Mouse (Mus musculus): ENCODE data around the gene Pld6. TPM values are rescaled to one million over a fixed set of nuclear protein-coding genes. Genes with fewer than 3 reads are reported as not detected.
A peak's percentile ranks its signal among the peaks of the same experiment; 100 is the strongest.

The Pld6 gene
- total and polyA plus RNA-seq, 3 experiments = 3.1 to 5.5 TPM; not detected in 1

DNA sequence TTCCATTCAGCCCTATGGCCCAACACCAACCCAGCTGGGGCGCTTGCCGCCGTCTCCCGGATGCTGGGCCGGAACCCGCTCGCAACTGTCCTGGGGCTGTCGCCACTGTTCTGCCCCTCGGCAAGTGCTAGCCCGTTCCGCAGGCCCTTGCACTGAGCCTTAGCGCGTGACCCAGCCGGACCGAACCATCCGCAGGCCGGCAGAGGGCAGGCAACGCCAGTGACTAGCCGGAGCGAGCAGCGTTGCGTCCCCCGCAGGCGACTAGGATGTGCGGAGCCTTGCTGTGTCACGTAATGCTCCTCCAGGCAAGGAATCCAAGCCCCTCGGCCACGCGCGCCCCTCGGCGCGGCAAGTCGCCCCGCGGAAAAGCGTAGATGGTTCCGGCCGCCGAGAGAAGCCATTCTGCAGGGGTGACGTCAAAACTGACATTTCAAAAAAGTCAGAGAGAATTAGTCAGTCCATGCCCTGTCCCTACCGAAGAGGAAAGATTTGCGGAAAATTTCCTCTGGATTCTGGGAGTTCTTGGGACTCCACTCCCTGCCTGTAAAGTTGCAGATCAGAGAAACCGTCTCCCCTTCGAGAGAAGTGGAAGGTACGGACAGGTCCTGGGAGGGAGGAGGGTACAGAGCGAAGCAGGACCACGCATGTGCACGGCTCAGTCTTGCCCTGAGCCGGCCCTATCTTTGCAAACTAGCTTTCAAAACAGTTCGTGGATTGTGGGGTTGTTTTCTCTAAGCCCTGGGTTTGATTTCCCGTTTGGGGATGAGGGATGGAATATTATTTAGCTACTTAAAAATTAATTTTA is 22.4 kb upstream of the Pld6 start, which contains the start of gene Flcn (continued):
- TF ChIP-seq USF1 (IDR thresholded peaks at IDR 0.05; ENCODE audit: low read depth, low read length) (peak; percentile 83), TBP (IDR thresholded peaks at IDR 0.05; ENCODE audit: low read depth, low read length) (peak; percentile 88), EP300 (IDR thresholded peaks at IDR 0.05; ENCODE audit: low read depth in 1 of 2, low read length in 2 of 2) (peak in 1 of 2 experiments; percentile 8; a peak in 1 of 4 replicates), USF2 (IDR thresholded peaks at IDR 0.05; ENCODE audit: borderline replicate concordance in 1 of 2, insufficient read depth in 1 of 2, low read depth in 1 of 2, low read length in 2 of 2) (0 out of 4 replicates have a peak, but pooled peaks of 1 of the 2 experiments have one; percentile 28)

DNA sequence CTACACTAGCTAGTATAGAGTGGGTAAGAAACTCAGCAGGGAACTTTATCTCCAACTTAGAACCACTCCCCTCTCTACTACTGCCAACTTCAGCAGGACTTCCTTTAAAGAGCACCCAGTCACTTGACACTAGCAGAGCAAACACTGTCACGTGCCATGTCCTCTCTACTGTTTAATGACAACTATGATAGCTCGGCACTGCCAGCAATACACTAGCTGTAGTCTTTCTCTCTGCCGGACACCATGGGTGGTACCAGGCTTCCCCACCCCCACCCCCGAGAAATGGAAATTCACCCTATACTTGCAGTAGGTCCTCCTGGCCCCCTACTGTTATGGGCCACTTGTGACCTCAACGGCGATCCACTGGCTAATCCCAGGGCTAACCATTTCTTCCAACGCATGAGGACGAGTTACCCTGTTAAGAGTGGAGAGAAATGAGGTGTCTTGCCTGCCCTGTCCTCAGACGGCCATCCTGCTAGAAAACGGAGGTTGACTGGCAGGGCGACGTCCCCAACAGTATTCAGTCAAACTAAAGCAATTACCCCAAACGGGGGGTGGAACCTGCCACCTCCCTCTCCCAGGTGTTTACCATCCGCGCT is 21.7 kb upstream of the Pld6 start:
- Histone ChIP-seq H3K27ac (ENCODE audit: control insufficient read depth, low read depth, low read length) (peak overlapping the region; percentile 94), H3K4me1 (ENCODE audit: control insufficient read depth in 1 of 2, insufficient read depth in 2 of 2, low read length in 2 of 2) (peaks cover 3 to 12% of the 10 kb centered on the region in 2 experiments; a peak in 3 of 4 replicates), H3K9ac (ENCODE audit: control insufficient read depth, low read depth, low read length, poor library complexity, severe bottlenecking) (peak overlapping the region; percentile 96), H3K9me3 (replicated peaks; ENCODE audit: insufficient read depth, low read length) (no peaks in the 10 kb centered on the region), H3K36me3 (ENCODE audit: control insufficient read depth in 1 of 2, insufficient read depth in 2 of 2, low read length in 2 of 2) (peaks cover under 1 to 7% of the 10 kb centered on the region in 2 experiments), H3K27me3 (ENCODE audit: control insufficient read depth in 1 of 2, insufficient read depth in 2 of 2, low read length in 2 of 2) (no peaks in the 10 kb centered on the region), H3K4me3 (ENCODE audit: control insufficient read depth in 1 of 2, insufficient read depth in 1 of 2, low read depth in 2 of 2, low read length in 2 of 2) (peak overlapping the region; percentile 64 to 88), H3K79me2 (ENCODE audit: control insufficient read depth, insufficient read depth, low read length, poor library complexity) (peaks cover 17% of the 10 kb centered on the region)
- peak; percentile 95 for DNase-seq (ENCODE audit: low read depth, low spot score)
- TF ChIP-seq JUND (IDR thresholded peaks at IDR 0.05; ENCODE audit: low read depth, low read length) = no peak
- peak; percentile 71 for TF ChIP-seq HCFC1 (IDR thresholded peaks at IDR 0.05; ENCODE audit: low read depth, low read length)
- no peak; a peak in 1 of 4 replicates for TF ChIP-seq POLR2A (IDR thresholded peaks at IDR 0.05; ENCODE audit: control insufficient read depth in 1 of 2, insufficient read depth in 1 of 2, low read depth in 1 of 2, low read length in 2 of 2, poor library complexity in 1 of 2)
- peak; percentile 21; the same call in 1 of the 2 replicates for TF ChIP-seq RCOR1 (IDR thresholded peaks at IDR 0.05; ENCODE audit: low read depth, low read length)
- no peak; the same call in 1 of the 2 replicates for TF ChIP-seq ZMIZ1 (IDR thresholded peaks at IDR 0.05; ENCODE audit: low read depth, low read length)
- no peak for TF ChIP-seq CTCF (IDR thresholded peaks at IDR 0.05 in 2 of 3, conservative IDR thresholded peaks at IDR 0.05 in 1 of 3; ENCODE audit: control insufficient read depth in 1 of 3, insufficient read depth in 1 of 3, low read depth in 2 of 3, low read length in 3 of 3, poor library complexity in 1 of 3, severe bottlenecking in 1 of 3)
- TF ChIP-seq BHLHE40 (IDR thresholded peaks at IDR 0.05; ENCODE audit: borderline replicate concordance, low read depth, low read length) = peak; percentile 99
- TF ChIP-seq MYC (IDR thresholded peaks at IDR 0.05; ENCODE audit: low read depth, low read length) = peak; percentile 89
- no peak for TF ChIP-seq KAT2A (conservative IDR thresholded peaks at IDR 0.05; ENCODE audit: low read depth, low read length)
- no peak; the same call in 1 of the 2 replicates for TF ChIP-seq TCF12 (IDR thresholded peaks at IDR 0.05; ENCODE audit: low read depth, low read length)
- no peak for TF ChIP-seq MAFK (IDR thresholded peaks at IDR 0.05; ENCODE audit: borderline replicate concordance, low read depth, low read length)
- TF ChIP-seq ETS1 (IDR thresholded peaks at IDR 0.05; ENCODE audit: low read depth, low read length) = peak; percentile 90
- TF ChIP-seq ZKSCAN1 (IDR thresholded peaks at IDR 0.05; ENCODE audit: low read depth, low read length) = no peak
- TF ChIP-seq GABPA (IDR thresholded peaks at IDR 0.05; ENCODE audit: low read depth, low read length) = no peak
- TF ChIP-seq USF1 (IDR thresholded peaks at IDR 0.05; ENCODE audit: low read depth, low read length) = peak; percentile 98
- TF ChIP-seq CHD2 (IDR thresholded peaks at IDR 0.05; ENCODE audit: low read length) = no peak
- TF ChIP-seq NELFE (IDR thresholded peaks at IDR 0.05; ENCODE audit: low read depth, low read length) = no peak
- TF ChIP-seq EP300 (IDR thresholded peaks at IDR 0.05; ENCODE audit: low read depth in 1 of 2, low read length in 2 of 2) = peak; percentile 27 to 46; a peak in 2 of 4 replicates
- TF ChIP-seq MXI1 (IDR thresholded peaks at IDR 0.05; ENCODE audit: low read depth, low read length) = peak; percentile 99
- TF ChIP-seq E2F4 (IDR thresholded peaks at IDR 0.05; ENCODE audit: borderline replicate concordance, low read depth, low read length) = no peak
- 0 out of 2 replicates have a peak, but pooled peaks have one; percentile 19 for TF ChIP-seq MEF2A (IDR thresholded peaks at IDR 0.05; ENCODE audit: extremely low read depth, insufficient replicate concordance, low read depth, low read length, poor library complexity, severe bottlenecking)
- TF ChIP-seq POLR2AphosphoS2 (IDR thresholded peaks at IDR 0.05; ENCODE audit: low read length) = no peak
- TF ChIP-seq MYB (IDR thresholded peaks at IDR 0.05; ENCODE audit: low read depth, low read length) = no peak
- peak; percentile 47; the same call in 1 of the 2 replicates for TF ChIP-seq GATA1 (IDR thresholded peaks at IDR 0.05; ENCODE audit: low read depth, low read length)
- peak; percentile 80 for TF ChIP-seq ELF1 (IDR thresholded peaks at IDR 0.05; ENCODE audit: low read depth, low read length)
- TF ChIP-seq MAZ (IDR thresholded peaks at IDR 0.05; ENCODE audit: low read depth, low read length) = 0 out of 2 replicates have a peak, but pooled peaks have one; percentile 42
- TF ChIP-seq TBP (IDR thresholded peaks at IDR 0.05; ENCODE audit: low read depth, low read length) = peak; percentile 26; the same call in 1 of the 2 replicates
- TF ChIP-seq ZC3H11A (IDR thresholded peaks at IDR 0.05; ENCODE audit: low read depth, low read length) = no peak
- peak; percentile 10; the same call in 1 of the 2 replicates for TF ChIP-seq SMC3 (IDR thresholded peaks at IDR 0.05; ENCODE audit: low read depth, low read length)
- no peak for TF ChIP-seq CHD1 (IDR thresholded peaks at IDR 0.05; ENCODE audit: low read depth, low read length)
